Mouse (Mus musculus): ENCODE data around the gene Foxp4. TPM values are rescaled to one million over a fixed set of nuclear protein-coding genes. Genes with fewer than 3 reads are reported as not detected.

The Foxp4 gene
- polyA plus RNA-seq, 1 experiment from 2014 or later = 34.5 TPM

Other genes starting within 250 kb of the Foxp4 start
- 333 and 346 TPM in 2 replicates for gene Tomm6, start 236.3 kb downstream of the Foxp4 start, polyA plus RNA-seq (2014; fragmentation: Nextera tagmentation; extraction: Ambion mirVana)
- 8.6 and 12.1 TPM in 2 replicates for gene Frs3, start 235.6 kb downstream of the Foxp4 start, polyA plus RNA-seq (2014; fragmentation: Nextera tagmentation; extraction: Ambion mirVana)
- gene Gm21981, start 230.2 kb downstream of the Foxp4 start, polyA plus RNA-seq (2014; fragmentation: Nextera tagmentation; extraction: Ambion mirVana) = 1.8 and 2.7 TPM in 2 replicates
- gene Prickle4, start 229.9 kb downstream of the Foxp4 start, polyA plus RNA-seq (2014; fragmentation: Nextera tagmentation; extraction: Ambion mirVana) = 0.84 and 2.7 TPM in 2 replicates
- gene Pgc, start 197.8 kb downstream of the Foxp4 start, polyA plus RNA-seq (2014; fragmentation: Nextera tagmentation; extraction: Ambion mirVana) = not detected in 2 replicates
- 1.8 and 2.0 TPM in 2 replicates for gene Tfeb, start 187.6 kb downstream of the Foxp4 start, polyA plus RNA-seq (2014; fragmentation: Nextera tagmentation; extraction: Ambion mirVana)
- 43.4 and 50.3 TPM in 2 replicates for gene Mdfi, start 90.0 kb downstream of the Foxp4 start, polyA plus RNA-seq (2014; fragmentation: Nextera tagmentation; extraction: Ambion mirVana)
- gene 1700122O11Rik, start 113.6 kb upstream of the Foxp4 start, polyA plus RNA-seq (2014; fragmentation: Nextera tagmentation; extraction: Ambion mirVana) = not detected in 2 replicates
- gene 1700067P10Rik, start 164.7 kb upstream of the Foxp4 start, polyA plus RNA-seq (2014; fragmentation: Nextera tagmentation; extraction: Ambion mirVana) = not detected in 2 replicates
- gene 9830107B12Rik, start 221.6 kb upstream of the Foxp4 start, polyA plus RNA-seq (2014; fragmentation: Nextera tagmentation; extraction: Ambion mirVana) = not detected in 2 replicates
- not detected in 2 replicates for gene A530064D06Rik, start 242.6 kb upstream of the Foxp4 start, polyA plus RNA-seq (2014; fragmentation: Nextera tagmentation; extraction: Ambion mirVana)